Mouse (Mus musculus) forebrain, postnatal 0 days (tissue): Measurements from ENCODE around the gene Cavin1. TPM values are rescaled to one million over a fixed set of nuclear protein-coding genes. Genes with fewer than 3 reads are reported as not detected.

Experiments
- ATAC-seq: fragments of 200-750 bp; cut with Nextera tagmentation; 2 replicates; pipeline ENCODE4 v1.8.0; 2017; ENCODE audit warnings: mild to moderate bottlenecking, moderate library complexity
- DNase-seq: peaks from one replicate; pipeline ENCODE4 v3.0.0-alpha.2; 2015
- H3K27ac ChIP-seq: fragments of 300-500 bp; sonication (generic); 2 replicates; pipeline ENCODE4 v1.5.1; 2014; ENCODE audit warnings: low read depth, mild to moderate bottlenecking, antibody characterized with exemption, low read length, moderate library complexity, mixed read lengths
- H3K27me3 ChIP-seq: fragments of 300-500 bp; sonication (generic); 2 replicates; pipeline ENCODE4 v1.6.1; 2014; ENCODE audit warnings: mild to moderate bottlenecking, low read length, mixed read lengths; ENCODE audit not compliant: insufficient read depth
- H3K36me3 ChIP-seq: fragments of 300-500 bp; sonication (generic); 2 replicates; pipeline ENCODE4 v1.6.1; 2014; ENCODE audit warnings: mild to moderate bottlenecking, moderate library complexity; ENCODE audit not compliant: insufficient read depth
- H3K4me1 ChIP-seq: fragments of 300-500 bp; sonication (generic); 2 replicates; pipeline ENCODE4 v1.6.1; 2014; ENCODE audit warnings: antibody characterized with exemption; ENCODE audit not compliant: insufficient read depth
- H3K4me2 ChIP-seq: fragments of 300-500 bp; sonication (generic); 2 replicates; pipeline ENCODE4 v1.6.1; 2014; ENCODE audit warnings: low read depth, mild to moderate bottlenecking, moderate library complexity
- H3K4me3 ChIP-seq: fragments of 300-500 bp; sonication (generic); 2 replicates; pipeline ENCODE4 v1.5.1; 2014; ENCODE audit warnings: low read depth, low read length, mixed read lengths
- H3K9ac ChIP-seq: fragments of 300-500 bp; sonication (generic); 2 replicates; pipeline ENCODE4 v1.6.1; 2014; ENCODE audit warnings: mild to moderate bottlenecking
- H3K9me3 ChIP-seq: fragments of 300-500 bp; sonication (generic); 2 replicates; pipeline ENCODE4 v1.6.1; 2016; ENCODE audit warnings: low read length
- CTCF ChIP-seq: sonication (generic); IDR thresholded peaks from 2 replicates; pipeline ENCODE4 v1.5.1; 2016; ENCODE audit warnings: antibody characterized with exemption, control low read depth, low read depth
- WGBS: fragments of 180-500 bp; shearing (Covaris S2); extraction: QIAGEN DNeasy Blood & Tissue Kit; methylation state at CpG from one replicate; pipeline ENCODE4 v1.1.7; 2014; 5-methylcytosine and 5-hydroxymethylcytosine counted together
- polyA plus RNA-seq: library from polyadenylated mRNA; unstranded; fragments of >200 nt; fragmentation: Nextera tagmentation; extraction: Ambion mirVana; gene quantifications from 2 replicates; pipeline ENCODE4 v1.2.1, GENCODE M21; 2015
- total RNA-seq: library from RNA; depleted of rRNA; stranded (reverse); fragments of >200 nt; gene quantifications from 2 replicates; pipeline ENCODE4 v1.2.3, GENCODE M21; 2014

Cavin1 gene
- total and polyA plus RNA-seq, 2 experiments from 2014 or later = 22.7 to 38.3 TPM

DNA sequence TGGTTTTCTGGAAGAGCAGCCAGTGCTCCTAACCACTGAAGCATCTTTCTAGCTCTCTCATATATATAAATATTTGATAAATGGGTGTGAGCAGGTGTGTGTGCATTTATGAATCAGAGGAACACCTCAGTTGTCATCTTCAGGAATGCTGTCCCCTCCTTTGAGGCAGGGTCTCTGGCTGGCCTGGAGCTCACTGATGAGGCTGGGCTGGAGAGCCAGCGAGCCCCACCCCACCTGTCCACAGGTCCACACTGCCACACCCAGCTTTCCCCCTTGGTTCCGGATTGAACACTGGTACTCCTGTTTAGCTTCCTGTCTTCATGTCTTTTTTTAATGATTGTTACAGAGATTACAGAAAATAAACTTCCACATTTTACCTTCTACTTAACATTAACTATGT, 22.8 kb upstream of the Cavin1 start:
- ATAC-seq (no peak), DNase-seq (no peak)
- H3K4me1 ChIP-seq = no peaks in the 10 kb centered on the region
- no peaks in the 10 kb centered on the region for H3K9me3 ChIP-seq
- WGBS = 87% methylated on average over 2 of the region's 2 CpGs
- no peak overlapping the region for H3K9ac ChIP-seq
- no peak overlapping the region for H3K4me2 ChIP-seq
- H3K36me3 ChIP-seq = no peaks in the 10 kb centered on the region
- no peak for TF ChIP-seq CTCF
- H3K4me3 ChIP-seq = no peak overlapping the region
- H3K27me3 ChIP-seq = no peaks in the 10 kb centered on the region
- no peak overlapping the region for H3K27ac ChIP-seq

DNA sequence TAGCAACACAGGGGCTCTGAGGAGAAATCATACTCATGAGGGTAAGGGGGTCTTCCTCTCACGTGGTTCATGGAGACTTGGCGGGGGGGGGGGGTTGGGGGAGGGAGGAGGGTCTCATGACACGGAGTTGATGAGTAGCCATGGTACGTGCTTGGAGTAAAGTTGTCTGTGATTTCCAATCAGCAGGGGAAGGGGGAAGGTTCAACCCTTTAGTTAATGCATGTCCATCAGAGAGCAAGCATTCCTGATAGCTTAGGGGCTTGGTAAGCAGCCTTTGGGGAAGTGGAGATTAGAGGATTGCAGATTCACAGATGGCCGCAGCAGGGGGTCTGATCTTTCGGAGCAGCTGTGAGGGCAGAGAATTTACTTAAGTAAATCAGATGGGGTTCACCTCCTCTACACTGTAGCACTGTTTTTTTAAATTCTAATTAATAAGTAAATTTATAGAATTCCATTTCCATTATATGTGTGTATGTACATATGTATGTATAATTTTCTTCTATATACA, 20.4 kb upstream of the Cavin1 start:
- Histone ChIP-seq H3K4me1 (no peaks in the 10 kb centered on the region), H3K4me3 (no peak overlapping the region), H3K36me3 (no peaks in the 10 kb centered on the region), H3K9me3 (no peaks in the 10 kb centered on the region), H3K27me3 (no peaks in the 10 kb centered on the region), H3K4me2 (no peak overlapping the region), H3K27ac (no peak overlapping the region), H3K9ac (no peak overlapping the region)
- 22% methylated on average over 6 of the region's 6 CpGs for WGBS
- DNase-seq (no peak), ATAC-seq (no peak)
- TF ChIP-seq CTCF = no peak

DNA sequence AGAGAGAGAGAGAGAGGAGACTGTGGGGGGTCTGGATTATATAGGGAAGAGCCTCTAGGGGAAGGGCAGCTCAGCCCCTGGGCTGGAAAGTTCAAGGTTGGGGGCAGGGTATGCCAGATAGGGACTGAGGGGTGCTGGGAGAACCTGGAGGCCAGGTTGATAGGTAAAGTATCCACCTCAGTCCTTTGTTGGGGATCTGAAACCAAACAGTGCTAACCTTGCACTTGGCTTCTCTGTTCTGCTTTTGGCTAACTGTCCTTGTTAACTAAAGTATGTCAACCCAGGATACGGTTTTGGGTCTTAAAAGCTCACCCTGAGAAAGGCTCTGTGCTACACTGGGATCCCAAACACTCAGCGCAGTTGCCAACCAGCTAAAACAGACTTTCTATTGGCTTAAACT, 19.0 kb upstream of the Cavin1 start:
- H3K4me1 ChIP-seq = no peaks in the 10 kb centered on the region
- no peak overlapping the region for H3K4me2 ChIP-seq
- no peaks in the 10 kb centered on the region for H3K9me3 ChIP-seq
- no peak for TF ChIP-seq CTCF
- H3K4me3 ChIP-seq = no peak overlapping the region
- no peaks in the 10 kb centered on the region for H3K36me3 ChIP-seq
- WGBS = 62% methylated on average over 2 of the region's 2 CpGs
- no peak for ATAC-seq
- no peak for DNase-seq
- H3K27me3 ChIP-seq = no peaks in the 10 kb centered on the region
- H3K27ac ChIP-seq = no peak overlapping the region
- no peak overlapping the region for H3K9ac ChIP-seq

DNA sequence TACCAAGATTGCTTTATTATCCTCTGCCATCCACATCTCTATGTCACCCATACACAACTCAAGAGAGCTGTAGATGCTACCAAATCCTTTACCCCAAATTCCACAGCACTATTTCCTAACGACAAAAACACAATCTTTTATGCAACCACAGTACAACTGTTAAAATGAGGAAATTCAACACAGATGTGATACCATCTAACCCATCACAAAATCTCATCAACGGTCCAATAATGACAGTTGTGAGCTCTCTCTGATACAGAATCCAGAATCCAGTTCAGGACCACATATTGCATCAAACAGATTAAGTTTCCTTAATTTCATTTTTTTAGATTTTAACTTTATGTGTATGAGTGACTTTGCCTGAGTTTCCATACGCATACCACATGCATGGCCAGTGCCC, 18.0 kb upstream of the Cavin1 start:
- Histone ChIP-seq H3K4me1 (no peaks in the 10 kb centered on the region), H3K4me2 (no peak overlapping the region), H3K27me3 (no peaks in the 10 kb centered on the region), H3K9ac (no peak overlapping the region), H3K27ac (no peak overlapping the region), H3K4me3 (no peak overlapping the region), H3K9me3 (no peaks in the 10 kb centered on the region), H3K36me3 (no peaks in the 10 kb centered on the region)
- no peak for ATAC-seq
- 88% methylated on average over 3 of the region's 3 CpGs for WGBS
- TF ChIP-seq CTCF = no peak
- no peak for DNase-seq

DNA sequence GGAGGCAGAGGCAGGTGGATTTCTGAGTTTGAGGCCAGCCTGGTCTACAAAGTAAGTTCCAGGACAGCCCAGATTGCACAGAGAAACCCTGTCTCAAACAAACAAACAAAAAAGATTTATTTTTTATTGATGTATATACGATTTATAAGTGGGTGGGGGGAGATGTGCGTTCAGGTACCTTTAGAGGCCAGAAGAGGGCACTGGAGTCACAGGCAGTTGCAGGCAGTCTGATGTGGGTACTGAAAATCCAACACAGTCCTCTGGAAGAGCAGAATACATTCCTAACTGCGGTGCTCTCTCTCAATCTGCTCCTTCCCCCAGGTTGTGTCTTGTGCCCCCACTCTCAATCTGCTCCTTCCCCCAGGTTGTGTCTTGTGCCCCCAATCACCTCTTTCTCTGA, 14.9 kb upstream of the Cavin1 start:
- Histone ChIP-seq H3K27me3 (0 out of 2 replicates have a peak, but pooled peaks cover 4% of the 10 kb centered on the region), H3K9me3 (no peaks in the 10 kb centered on the region), H3K4me3 (no peak overlapping the region), H3K4me2 (no peak overlapping the region), H3K9ac (no peak overlapping the region), H3K36me3 (no peaks in the 10 kb centered on the region), H3K27ac (no peak overlapping the region), H3K4me1 (no peaks in the 10 kb centered on the region)
- peak; percentile 16; the same call in 1 of the 2 replicates for TF ChIP-seq CTCF
- 55% methylated on average over 3 of the region's 3 CpGs for WGBS
- no peak for ATAC-seq
- no peak for DNase-seq

DNA sequence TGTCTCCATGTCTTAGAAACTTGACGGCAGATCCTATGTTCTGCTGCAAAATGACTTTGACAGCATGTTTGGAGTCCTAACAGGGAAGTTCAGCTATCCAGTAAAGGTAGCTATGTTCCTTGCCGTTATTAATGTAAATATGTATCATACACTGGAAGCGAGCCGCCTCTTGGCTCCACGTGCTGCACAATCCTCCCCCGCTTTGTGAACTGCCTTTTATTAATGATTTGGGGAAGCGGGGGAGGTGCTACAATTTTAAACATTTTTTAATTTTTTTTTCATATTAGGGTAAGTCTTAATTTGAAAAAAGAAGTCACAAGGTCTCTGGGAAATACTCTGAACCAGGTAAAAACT, 13.1 kb upstream of the Cavin1 start:
- no peak for ATAC-seq
- Histone ChIP-seq H3K4me2 (no peak overlapping the region), H3K9me3 (no peaks in the 10 kb centered on the region), H3K36me3 (no peaks in the 10 kb centered on the region), H3K4me1 (no peaks in the 10 kb centered on the region), H3K9ac (no peak overlapping the region), H3K4me3 (no peak overlapping the region), H3K27me3 (0 out of 2 replicates have a peak, but pooled peaks cover 4% of the 10 kb centered on the region), H3K27ac (no peak overlapping the region)
- no peak for TF ChIP-seq CTCF
- WGBS = 78% methylated on average over 7 of the region's 7 CpGs
- DNase-seq = no peak

DNA sequence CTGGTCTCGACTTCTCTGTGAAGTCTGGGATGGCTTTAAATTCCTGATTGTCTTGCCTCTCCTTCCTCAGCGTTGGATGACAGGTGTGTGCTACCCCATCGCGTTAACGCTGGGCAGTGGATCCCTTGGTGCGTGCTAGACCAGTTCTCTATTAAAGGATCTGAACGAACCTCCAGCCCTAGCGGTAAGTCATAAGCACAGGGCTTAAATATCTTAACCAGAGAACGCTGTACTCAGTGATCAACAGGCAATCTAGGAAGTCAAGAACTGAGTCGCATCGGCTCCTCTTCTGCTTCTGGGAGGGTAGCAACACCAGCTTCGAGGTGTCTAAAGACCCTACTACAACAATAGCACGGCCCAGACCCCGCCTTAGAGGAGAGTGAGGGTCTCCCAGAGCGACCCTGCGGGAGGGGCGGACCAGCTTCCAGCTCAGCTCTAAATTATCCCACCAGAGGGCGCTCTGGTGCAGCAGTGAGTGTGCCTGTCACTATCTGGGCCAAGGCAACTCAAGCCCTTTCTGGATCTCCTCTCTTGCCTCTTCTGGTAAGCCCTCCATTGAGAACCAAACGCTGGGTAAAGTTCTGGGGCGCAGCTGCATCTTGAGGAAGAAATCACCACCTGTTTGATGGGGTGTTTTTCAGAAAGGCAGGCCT, 12.6 kb upstream of the Cavin1 start:
- ATAC-seq (peak; percentile 83), DNase-seq (peak; percentile 90)
- Histone ChIP-seq H3K9ac (peak overlapping the region; percentile 33; the same call in 1 of the 2 replicates), H3K4me3 (peak overlapping the region; percentile 29), H3K27ac (no peak overlapping the region), H3K4me1 (no peaks in the 10 kb centered on the region), H3K4me2 (peak overlapping the region; percentile 54), H3K27me3 (0 out of 2 replicates have a peak, but pooled peaks cover 4% of the 10 kb centered on the region), H3K36me3 (no peaks in the 10 kb centered on the region), H3K9me3 (no peaks in the 10 kb centered on the region)
- TF ChIP-seq CTCF = peak; percentile 94
- WGBS = 3% methylated on average over 20 of the region's 20 CpGs
